Mouse (Mus musculus) liver, adult 2 months (tissue): ENCODE measurements around the gene Mybpc2. TPM values are rescaled to one million over a fixed set of nuclear protein-coding genes. Genes with fewer than 3 reads are reported as not detected.

Source experiments
- DNase-seq: peaks from one replicate; pipeline ENCODE4 v3.0.0-alpha.2; 2011; ENCODE audit warnings: low read depth, low spot score; ENCODE audit errors: extremely low read depth
- H3K27ac ChIP-seq: fragments of 200-500 bp; replicated peaks from 2 replicates; pipeline ENCODE4 v1.5.1; 2012; ENCODE audit warnings: low read depth, mild to moderate bottlenecking, control low read depth, inconsistent platforms, low read length; ENCODE audit not compliant: insufficient read depth
- H3K27me3 ChIP-seq: fragments of 200-500 bp; 2 replicates; pipeline ENCODE4 v1.6.1; 2012; ENCODE audit warnings: mild to moderate bottlenecking, moderate library complexity, low read length, inconsistent platforms; ENCODE audit not compliant: control insufficient read depth, insufficient read depth
- H3K36me3 ChIP-seq: fragments of 200-500 bp; 2 replicates; pipeline ENCODE4 v1.6.1; 2012; ENCODE audit warnings: low read length, inconsistent platforms; ENCODE audit not compliant: control insufficient read depth, insufficient read depth
- H3K4me1 ChIP-seq: fragments of 200-500 bp; 2 replicates; pipeline ENCODE4 v1.6.1; 2011; ENCODE audit warnings: low read length; ENCODE audit not compliant: control insufficient read depth, insufficient read depth
- H3K4me3 ChIP-seq: fragments of 200-500 bp; 2 replicates; pipeline ENCODE4 v1.5.1; 2011; ENCODE audit warnings: low read depth, mild to moderate bottlenecking, control low read depth, low read length, moderate library complexity; ENCODE audit not compliant: insufficient read depth
- H3K79me2 ChIP-seq: fragments of 200-500 bp; 2 replicates; pipeline ENCODE4 v1.6.1; 2012; ENCODE audit warnings: inconsistent platforms, mild to moderate bottlenecking, low read length, moderate library complexity; ENCODE audit not compliant: control insufficient read depth, insufficient read depth
- H3K9ac ChIP-seq: fragments of 200-500 bp; 2 replicates; pipeline ENCODE4 v1.6.1; 2012; ENCODE audit warnings: low read depth, mild to moderate bottlenecking, control low read depth, inconsistent platforms, low read length
- CTCF ChIP-seq: fragments of 200-500 bp; IDR thresholded peaks from 2 replicates; pipeline ENCODE4 v1.5.1; 2011; ENCODE audit warnings: low read depth, low read length, control low read depth
- POLR2A ChIP-seq: fragments of 200-500 bp; IDR thresholded peaks from 2 replicates; pipeline ENCODE4 v1.6.1; 2011; ENCODE audit warnings: low read length, control low read depth; ENCODE audit not compliant: insufficient read depth; ENCODE audit errors: extremely low read depth
- WGBS: fragments of 180-500 bp; shearing (Covaris S2); methylation state at CpG from one replicate; pipeline ENCODE4 v1.1.7; 2018; 5-methylcytosine and 5-hydroxymethylcytosine counted together
- polyA plus RNA-seq: library from polyadenylated mRNA; depleted of rRNA; stranded (reverse); fragments of >200 nt; gene quantifications from 2 replicates; pipeline ENCODE4 v1.2.3, GENCODE M21; 2012
- total RNA-seq: library from RNA; depleted of rRNA; stranded (reverse); fragments of >200 nt; gene quantifications from 2 replicates; pipeline ENCODE4 v1.2.3, GENCODE M21; 2014

The Mybpc2 gene
- total and polyA plus RNA-seq, 2 experiments, result 0.55 TPM; not detected in 1

GRCm38 (mm10) chr7:44492166-44492826 is 32.2 kb downstream of the Mybpc2 start:
- Histone ChIP-seq H3K9ac (no peak overlapping the region), H3K79me2 (peaks cover 8% of the 10 kb centered on the region; the same call in 1 of the 2 replicates), H3K27me3 (no peaks in the 10 kb centered on the region), H3K4me3 (no peak overlapping the region), H3K4me1 (peaks cover 12% of the 10 kb centered on the region), H3K36me3 (no peaks in the 10 kb centered on the region), H3K27ac (no peak overlapping the region)
- TF ChIP-seq CTCF (no peak), POLR2A (no peak)
- DNase-seq, result no peak
- WGBS, result 96% methylated on average over 21 of the region's 21 CpGs

GRCm38 (mm10) chr7:44491391-44491790 is 33.1 kb downstream of the Mybpc2 start:
- peaks cover 8% of the 10 kb centered on the region; the same call in 1 of the 2 replicates for H3K79me2 ChIP-seq
- peaks cover 9% of the 10 kb centered on the region for H3K4me1 ChIP-seq
- no peak overlapping the region for H3K9ac ChIP-seq
- H3K27ac ChIP-seq, result no peak overlapping the region
- H3K27me3 ChIP-seq, result no peaks in the 10 kb centered on the region
- DNase-seq, result no peak
- H3K4me3 ChIP-seq, result no peak overlapping the region
- H3K36me3 ChIP-seq, result no peaks in the 10 kb centered on the region
- WGBS, result 94% methylated on average over 5 of the region's 5 CpGs
- TF ChIP-seq POLR2A (no peak), CTCF (no peak)

- no peak overlapping the region for H3K9ac ChIP-seq
- TF ChIP-seq CTCF, result no peak
- no peak for TF ChIP-seq POLR2A
- H3K79me2 ChIP-seq, result peaks cover 3% of the 10 kb centered on the region; the same call in 1 of the 2 replicates
- no peak overlapping the region for H3K4me3 ChIP-seq
- no peak for DNase-seq
- no peaks in the 10 kb centered on the region for H3K27me3 ChIP-seq
- H3K4me1 ChIP-seq, result peaks cover 2% of the 10 kb centered on the region
- H3K27ac ChIP-seq, result no peak overlapping the region
- WGBS, result 90% methylated on average over 4 of the region's 4 CpGs
- no peaks in the 10 kb centered on the region for H3K36me3 ChIP-seq
These were observed 34.2 kb downstream of the Mybpc2 start for GRCm38 (mm10) chr7:44490281-44490680.

GRCm38 (mm10) chr7:44488545-44488944 is 35.9 kb downstream of the Mybpc2 start:
- WGBS, result 94% methylated on average over 8 of the region's 8 CpGs

GRCm38 (mm10) chr7:44487936-44488335 is 36.5 kb downstream of the Mybpc2 start:
- TF ChIP-seq POLR2A (no peak), CTCF (no peak)
- no peak overlapping the region for H3K9ac ChIP-seq
- no peak for DNase-seq
- H3K4me1 ChIP-seq, result no peaks in the 10 kb centered on the region
- WGBS, result 91% methylated on average over 7 of the region's 7 CpGs
- H3K27ac ChIP-seq, result no peak overlapping the region
- H3K27me3 ChIP-seq, result no peaks in the 10 kb centered on the region; the same call in 1 of the 2 replicates
- no peak overlapping the region for H3K4me3 ChIP-seq
- no peaks in the 10 kb centered on the region for H3K79me2 ChIP-seq
- no peaks in the 10 kb centered on the region for H3K36me3 ChIP-seq

More at GRCm38 (mm10) chr7:44488545-44488944, 35.9 kb downstream of the Mybpc2 start:
- no peaks in the 10 kb centered on the region for H3K36me3 ChIP-seq
- H3K4me1 ChIP-seq, result no peaks in the 10 kb centered on the region
- no peak overlapping the region for H3K9ac ChIP-seq
- no peak overlapping the region for H3K4me3 ChIP-seq
- no peak for DNase-seq
- TF ChIP-seq POLR2A (no peak), CTCF (no peak)
- no peak overlapping the region for H3K27ac ChIP-seq
- H3K27me3 ChIP-seq, result no peaks in the 10 kb centered on the region
- H3K79me2 ChIP-seq, result no peaks in the 10 kb centered on the region

- Histone ChIP-seq H3K79me2 (no peaks in the 10 kb centered on the region), H3K9ac (no peak overlapping the region), H3K27ac (no peak overlapping the region), H3K27me3 (no peaks in the 10 kb centered on the region; the same call in 1 of the 2 replicates), H3K4me3 (no peak overlapping the region), H3K4me1 (no peaks in the 10 kb centered on the region), H3K36me3 (no peaks in the 10 kb centered on the region)
- TF ChIP-seq POLR2A (no peak), CTCF (no peak)
- 79% methylated on average over 13 of the region's 13 CpGs for WGBS
- no peak for DNase-seq
These were observed 37.4 kb downstream of the Mybpc2 start for GRCm38 (mm10) chr7:44486927-44487575.
